Mouse (Mus musculus) layer of hippocampus, adult 18-20 months (tissue): Measurements from ENCODE around the gene Dct. TPM values are rescaled to one million over a fixed set of nuclear protein-coding genes. Genes with fewer than 3 reads are reported as not detected.

Experiments used
- DNase-seq, 2 experiments: peaks; one replicate each; pipeline ENCODE4 v3.0.0; 2022; ENCODE audit warnings: low spot score in 2 of 2
- long read RNA-seq: library from polyadenylated mRNA; stranded (forward); transcript quantifications from one replicate; pipeline ENCODE4 v2.0.0, GENCODE M21; 2021
- total RNA-seq, 2 experiments: library from RNA; stranded (reverse); gene quantifications; 2 replicates each; pipeline ENCODE4 v1.2.3; 2021

Dct gene
- total RNA-seq = under 1 TPM; 0.46 to 0.62 TPM
- long read RNA-seq = 0 reads

DNA sequence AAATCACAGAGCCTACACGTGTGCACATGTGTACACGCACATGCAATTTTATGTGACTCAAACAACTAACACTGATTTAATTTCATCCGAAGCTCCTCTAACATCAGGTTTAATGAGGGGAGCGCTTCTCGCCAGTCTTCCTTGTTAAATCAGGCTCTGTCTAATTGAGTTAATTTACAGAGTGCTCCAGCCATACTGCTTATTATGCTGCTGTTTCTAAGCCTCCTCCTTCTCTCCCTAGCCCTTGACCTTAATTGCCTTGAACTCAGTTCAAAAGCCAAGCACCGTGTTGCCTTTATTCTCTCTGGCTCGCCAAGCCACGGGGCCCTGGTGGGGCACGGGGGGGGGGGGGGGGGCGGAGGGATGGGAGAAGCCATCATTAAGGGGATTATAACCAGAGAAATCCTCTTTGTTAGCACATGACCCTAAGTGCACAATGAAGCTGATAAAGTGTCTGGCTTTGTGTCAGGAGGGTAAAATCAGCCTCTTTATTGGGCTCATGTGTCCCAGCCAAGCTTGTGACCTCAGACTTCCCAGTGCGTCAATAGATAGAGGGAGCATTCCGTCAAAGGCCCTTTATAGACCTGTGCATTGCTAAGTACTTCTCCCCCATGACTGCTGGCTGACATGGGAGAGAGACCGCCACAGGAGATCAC is at the start of gene Dct:
Dct (minus strand) TSS at position 270 of the 656 bp plus-strand sequence.
- no peak for DNase-seq

DNA sequence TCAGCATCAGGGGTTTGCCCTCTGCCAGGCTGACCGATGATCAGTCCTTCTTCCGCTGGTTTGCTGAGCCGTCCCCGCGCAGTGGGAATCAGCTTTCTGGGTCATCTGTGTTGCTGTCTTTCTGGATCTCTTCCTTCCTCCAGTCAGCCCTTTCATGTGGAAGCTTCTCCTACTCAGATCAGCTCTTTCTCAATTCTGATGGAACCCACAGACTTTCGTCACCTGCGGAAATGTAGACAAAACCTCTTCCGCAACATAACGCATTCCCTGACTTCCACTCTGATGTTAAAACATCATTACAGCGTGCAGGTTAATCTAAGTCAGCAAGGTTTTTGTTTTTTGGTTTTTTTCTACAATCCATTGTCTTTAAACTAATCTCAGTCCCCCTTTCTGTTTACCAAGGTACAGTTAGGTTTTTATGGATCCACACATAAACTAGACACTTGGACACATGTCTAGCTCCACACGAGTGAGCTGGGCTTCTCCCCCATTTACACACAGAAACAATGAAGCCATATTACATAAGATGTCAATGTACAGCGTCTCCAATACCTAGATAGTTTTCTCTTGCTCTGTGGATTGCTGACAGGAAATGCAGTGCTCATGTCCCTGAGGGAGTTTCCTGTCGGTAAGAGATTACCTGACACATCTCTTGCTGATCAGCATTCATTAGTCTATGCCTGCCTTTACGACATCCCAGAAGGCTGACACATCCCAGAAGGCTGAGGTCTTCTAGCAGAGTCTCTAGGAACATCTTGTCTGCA is 49.4 kb upstream of the Dct start:
- no peak for DNase-seq

DNA sequence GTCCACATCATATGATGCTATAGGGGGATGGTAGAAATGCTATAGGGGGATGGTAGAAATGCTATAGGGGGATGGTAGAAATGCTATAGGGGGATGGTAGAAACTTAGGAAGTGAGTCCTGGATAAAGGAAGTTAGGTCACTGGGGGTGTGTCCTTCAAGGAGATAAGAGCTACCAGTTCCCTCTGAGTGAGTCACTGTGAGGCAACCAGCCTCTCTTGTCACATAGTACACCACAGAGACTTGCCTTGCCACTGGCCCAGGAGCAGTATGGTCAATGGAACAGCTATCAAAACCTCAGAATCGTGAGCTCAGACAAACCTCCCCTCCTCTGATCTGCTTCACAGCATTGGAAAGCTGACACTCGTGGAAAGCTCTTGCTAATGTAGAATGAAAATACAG is 46.2 kb upstream of the Dct start:
- no peak for DNase-seq

DNA sequence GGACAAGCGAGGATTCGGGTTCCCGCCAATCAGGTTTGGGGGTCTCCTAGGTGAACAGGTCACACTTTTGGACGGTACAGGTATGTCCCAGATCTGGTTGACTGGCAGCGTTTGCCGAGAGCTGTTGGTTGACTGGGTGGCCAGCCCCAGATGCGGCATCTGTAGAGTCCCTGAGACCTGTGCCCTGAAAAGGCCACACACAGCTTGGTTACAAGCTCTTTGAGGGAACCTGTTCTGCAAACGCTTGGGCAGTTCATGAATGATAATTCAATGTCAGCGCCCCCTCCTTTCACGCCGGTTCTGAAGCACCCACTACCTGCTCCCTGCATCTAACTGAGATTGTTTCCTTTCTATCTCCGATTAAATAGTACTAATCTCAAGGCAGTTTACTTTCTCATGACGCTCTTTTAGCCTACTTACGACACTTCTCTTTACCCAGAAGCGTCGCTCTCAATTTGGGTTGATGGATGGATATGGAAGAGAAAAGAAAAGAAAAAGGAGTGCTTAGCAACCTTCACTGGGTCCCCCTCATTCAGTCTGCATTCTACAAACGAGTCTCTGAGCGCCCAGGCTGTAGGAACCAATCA is 37.9 kb upstream of the Dct start:
- peak in 1 of 2 experiments; percentile 33 for DNase-seq

DNA sequence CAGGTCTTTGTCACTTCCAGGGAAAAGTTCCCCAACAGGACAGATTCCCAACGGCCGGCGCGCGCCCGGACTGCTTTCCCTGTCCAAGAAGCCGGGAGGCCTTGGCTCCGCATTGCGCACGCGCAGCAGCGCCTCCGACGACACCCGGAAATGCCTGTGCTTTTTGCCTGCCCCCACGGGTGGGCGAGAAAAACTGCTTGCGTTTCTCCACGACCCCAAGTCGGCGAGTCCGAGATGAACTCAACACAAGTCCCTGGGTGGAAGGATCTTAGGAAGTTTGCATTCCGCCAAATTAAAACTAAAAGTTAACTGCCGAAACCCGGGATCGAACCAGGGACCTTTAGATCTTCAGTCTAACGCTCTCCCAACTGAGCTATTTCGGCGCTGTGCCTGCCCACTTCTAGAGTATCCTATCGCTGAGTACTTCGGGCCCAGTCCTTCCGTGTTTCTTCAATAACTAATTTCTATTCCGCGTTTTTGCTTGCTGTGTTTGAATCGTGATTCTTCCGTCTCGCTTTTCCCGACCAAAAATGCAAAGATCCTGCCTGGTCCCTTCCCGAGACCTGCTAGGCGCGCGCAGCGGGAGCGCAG is 37.3 kb upstream of the Dct start:
- peak; percentile 84 to 93 for DNase-seq

DNA sequence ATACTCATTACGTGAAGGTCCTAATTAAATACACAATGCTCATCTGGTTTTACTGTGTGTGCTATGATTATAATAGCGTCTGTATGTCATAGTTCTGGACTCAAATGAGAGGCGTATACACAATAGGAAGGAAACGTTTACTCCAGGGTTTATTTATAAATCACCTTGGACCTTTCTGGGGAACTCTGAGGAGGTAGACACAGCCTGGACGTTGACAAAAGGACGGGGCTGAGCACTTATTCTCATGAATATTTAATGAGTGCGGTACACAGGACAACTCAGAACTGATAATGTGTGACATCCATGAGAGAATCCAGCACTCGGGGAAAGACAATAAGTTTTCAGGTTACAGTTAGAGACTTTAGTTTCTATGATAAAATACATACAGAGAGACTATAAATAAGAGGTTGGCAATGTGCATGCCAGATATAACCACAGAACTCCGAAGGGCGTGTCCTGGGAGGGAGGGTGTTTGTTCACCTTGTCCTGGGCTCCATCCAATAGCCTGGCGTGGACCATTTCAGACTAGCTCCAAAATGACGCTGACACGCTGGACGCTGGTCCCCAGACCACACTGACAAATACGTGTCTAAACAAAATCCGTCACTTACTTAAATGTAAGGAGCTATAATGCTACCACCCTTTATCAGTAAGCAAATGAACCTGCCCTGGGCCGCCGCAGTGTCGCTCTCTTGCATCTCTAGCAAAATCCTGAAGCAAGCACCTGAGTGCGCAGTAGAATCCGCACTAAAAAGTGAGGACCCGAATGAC is 36.6 kb upstream of the Dct start:
- no peak for DNase-seq

DNA sequence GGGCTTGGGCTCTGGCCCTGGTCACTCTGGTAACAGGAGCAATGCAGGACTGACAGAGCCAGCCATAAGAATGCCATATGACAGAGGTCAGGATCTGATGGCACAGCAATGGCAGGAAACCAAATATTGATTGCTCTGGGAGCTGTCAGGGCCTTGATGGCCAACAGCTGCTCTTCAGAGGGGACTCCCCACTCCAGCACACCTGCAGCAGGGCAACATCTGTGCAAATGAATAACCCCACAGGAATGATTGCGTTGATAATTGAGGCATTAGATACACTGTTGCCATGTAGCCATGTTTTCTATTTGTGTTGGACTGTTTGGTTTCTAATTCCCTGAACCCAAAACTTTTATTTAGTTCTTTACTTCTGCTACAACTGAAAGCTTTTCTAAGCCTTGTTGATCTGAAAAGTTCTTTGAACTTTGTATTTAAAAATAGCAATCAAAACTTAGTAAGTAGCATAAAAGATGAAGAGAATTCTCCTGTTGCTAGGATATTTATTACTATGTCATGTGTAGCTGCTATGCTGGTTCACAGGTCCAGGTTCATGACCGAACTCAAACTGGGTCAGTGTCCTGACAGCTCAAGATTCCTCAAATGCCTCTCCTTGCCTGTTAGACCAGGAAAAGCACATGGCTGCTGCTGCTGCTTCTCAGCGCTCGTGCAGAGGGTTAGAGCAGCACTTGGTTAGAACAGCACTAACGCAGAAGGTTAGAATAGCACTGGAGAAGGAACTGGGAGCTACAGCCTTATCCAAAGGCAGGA is 34.4 kb upstream of the Dct start:
- no peak for DNase-seq

DNA sequence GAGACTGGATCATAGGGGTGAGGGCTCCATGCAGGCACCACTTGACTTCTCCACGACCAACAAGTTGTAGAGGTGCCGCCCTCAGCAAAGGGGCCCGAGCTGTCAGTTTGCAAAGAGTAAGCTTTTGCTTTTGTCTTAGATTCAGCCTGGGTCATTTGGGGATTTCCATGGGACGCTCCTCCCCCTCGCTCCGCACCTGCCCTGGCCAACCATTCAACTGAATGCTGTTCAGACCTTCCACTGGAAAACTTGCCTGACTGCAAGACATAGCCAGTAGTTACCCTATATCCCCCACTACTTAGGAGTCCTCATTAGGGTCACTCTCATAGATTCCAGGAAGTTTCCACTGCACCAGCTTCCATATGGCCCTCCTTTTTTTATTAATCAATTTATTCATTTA is 31.8 kb upstream of the Dct start:
- DNase-seq = no peak

DNA sequence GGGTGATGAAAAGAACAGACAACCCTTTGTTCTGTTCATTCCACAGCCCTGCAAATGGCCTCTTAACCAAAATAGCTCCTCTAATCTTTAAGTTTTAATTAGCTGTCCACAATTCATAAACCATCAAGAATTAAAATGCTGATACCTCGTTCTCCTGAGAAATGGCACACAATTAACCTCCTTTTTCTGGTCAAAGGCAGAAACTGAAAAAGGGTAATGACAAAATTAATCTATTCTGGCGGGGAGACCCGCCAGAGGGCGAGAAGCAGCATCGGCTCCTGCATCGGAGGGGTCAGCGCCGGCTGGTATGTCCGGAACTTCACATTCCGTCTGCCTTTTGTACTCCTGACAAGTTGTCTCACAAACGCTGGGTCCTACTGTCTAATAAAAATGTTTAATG is 28.6 kb upstream of the Dct start:
- DNase-seq = no peak

DNA sequence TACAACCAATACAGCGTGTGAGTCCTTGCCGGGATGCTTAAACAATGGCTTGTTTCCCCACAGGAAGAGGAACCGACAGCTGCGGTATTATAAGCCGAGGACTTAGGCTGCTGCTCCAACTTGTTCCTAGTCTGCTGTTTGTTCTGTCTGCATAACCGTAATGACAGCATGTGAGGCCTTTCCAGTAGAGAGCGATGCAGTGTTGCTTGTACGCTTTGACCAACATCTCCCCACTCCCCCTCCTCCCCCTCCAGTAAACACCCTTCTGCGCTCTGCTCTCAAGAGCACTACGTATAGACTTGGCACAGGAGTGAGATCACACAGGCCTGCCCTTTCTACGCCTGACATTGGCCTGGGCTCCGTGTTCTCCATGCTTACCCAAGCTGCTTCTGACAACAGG is 18.1 kb upstream of the Dct start:
- DNase-seq = no peak

DNA sequence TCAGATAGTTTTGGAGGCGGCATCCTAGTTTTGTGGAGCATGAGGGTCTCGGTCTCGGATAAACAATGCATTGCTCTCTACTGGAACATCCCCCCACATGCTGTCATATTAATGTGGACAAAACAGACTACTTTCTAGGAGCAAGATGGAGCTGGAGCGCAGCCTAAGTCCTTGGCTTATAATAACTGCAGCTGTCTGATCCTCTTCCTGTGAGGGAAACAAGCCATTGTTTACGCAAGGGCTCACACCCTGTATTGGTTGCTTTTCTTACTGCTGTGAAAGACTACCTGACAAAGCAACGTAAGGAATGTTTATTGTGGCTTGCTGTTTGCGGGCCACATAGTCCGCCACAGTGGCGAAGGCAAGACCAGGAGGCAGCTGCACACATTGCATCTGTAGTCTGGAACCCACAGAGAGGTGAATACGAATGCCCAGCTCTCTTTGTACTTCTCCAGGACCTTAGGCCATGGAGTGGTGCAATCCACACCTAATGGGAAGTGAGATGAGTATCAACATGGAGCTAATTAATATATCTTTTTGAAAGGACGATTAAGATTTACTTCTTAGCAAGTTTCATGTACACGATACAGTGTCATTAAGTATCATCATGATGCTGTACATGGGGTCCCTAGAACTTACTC is 17.5 kb upstream of the Dct start:
- DNase-seq = no peak

DNA sequence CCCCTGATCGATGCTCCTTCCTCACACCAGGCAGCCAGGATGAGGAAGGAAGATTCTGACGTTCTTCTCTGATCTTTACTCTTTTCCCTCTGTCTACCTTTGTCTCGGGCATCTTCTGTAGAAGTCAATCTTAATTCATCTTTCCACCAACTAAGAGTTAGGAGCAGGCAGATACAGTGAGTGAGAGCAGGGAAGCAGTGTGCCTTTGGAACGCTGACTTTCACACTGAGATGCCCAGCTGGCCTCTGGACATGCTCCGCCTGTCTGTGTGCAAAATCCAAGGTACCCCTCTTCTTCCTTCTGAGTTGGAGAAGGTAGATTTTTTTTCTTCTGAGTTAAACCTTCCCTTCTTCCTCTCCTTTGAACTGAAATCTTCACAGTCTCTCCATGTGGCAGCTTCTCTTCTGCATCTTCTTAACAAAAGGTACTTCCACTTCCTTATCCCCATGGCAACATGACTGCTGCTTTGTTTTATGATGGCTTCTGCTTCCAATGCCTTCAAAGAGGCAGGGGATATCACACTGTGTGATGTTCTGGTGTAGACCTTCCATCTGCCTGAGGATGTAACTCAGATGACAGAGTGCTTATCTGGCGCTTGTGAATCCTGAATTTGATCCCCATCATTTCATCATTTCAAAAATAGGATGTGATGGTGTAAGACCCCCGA is 9.9 kb upstream of the Dct start:
- no peak for DNase-seq

DNA sequence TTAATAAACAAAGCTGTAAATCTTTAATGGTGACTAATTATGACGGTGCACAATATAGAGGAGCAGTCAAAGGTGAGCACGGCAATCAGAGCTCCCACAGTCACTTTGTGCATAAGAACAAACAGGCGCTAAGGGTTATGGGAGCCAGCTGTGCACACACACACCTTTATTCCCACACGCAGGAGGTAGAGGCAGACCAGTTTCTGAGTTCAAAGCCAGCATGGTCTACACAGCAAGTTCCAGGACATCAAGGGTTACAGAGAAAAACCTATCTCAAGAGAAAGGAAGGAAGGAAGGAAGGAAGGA is 6.5 kb upstream of the Dct start:
- no peak for DNase-seq

DNA sequence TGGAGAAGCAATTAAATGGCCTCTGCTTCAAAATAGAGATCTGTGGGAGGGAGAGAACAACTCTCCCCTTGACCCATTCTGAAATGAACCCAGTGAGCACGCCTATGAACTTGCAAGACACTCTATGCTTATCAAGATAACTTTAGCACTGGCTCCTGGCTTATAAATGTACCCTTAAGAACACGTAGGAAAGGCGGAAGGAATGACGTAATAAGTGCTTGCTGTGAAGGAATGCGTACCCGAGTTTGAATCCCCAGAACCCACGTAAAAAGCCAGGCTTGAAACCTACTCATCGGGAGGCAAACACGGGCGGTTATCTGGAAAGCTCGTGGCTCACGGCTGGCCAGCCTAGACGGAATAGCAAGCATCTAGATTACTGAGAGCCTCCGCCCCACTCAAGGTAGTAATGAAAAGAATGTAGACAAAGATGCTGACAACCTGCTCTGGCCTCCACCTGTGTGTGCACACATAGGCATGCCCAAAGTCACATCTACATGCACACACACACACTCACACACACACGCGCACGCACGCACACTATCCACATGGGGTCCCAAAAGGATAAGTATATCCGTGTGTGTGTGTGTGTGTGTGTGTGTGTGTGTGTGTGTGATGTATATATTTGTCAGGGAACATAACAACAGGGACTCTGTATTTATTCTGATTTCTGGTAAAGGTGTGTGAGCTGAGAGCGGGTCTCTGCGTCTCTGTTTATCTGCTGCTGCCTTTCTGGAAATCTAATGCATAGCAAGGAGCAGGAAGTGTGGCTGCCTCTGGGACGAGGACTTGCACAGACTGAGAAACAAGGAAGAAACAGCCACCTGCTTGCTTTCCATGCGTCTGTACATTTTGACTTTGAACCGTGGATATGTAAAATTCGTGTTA is 5.9 kb upstream of the Dct start:
- no peak for DNase-seq

DNA sequence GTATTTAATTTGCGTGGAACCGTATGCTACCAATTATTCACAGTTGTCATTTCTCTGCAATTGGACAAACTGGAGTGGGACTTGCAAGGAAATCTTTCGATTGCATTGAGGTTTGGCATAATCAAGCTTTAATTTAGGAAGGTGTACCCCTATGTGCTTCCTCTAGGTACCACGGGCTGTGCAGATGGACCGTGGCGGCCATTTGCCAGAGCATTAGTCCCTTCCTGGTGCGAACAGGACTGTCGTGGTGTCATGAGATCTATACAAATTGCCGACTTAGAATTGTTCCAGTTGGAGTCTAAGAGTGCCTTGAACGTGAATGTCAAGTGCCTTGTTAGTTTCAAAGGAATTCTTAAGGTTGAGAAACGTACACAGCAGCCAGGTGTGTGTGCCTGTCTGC is 726 bp upstream of the Dct start:
- no peak for DNase-seq

DNA sequence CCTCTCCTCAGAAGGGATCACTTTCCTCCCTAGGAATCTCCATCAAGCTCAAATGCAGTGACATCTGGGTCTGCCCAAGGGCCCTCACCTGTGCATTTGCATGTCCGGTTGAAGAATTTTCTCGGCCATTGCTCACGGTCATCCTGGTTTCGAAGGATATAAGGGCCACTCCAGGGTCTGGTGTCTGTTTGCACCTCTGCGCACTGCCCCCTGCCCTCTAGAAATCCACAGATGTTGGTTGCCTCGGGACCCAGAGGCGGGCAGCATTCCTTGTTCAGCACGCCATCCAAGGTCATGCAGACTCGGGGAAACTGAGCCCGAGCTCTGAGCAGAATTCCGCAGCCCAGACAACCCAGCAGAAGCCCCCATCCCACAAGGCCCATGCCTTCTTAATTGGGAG is 648 bp downstream of the Dct start:
- DNase-seq = no peak

DNA sequence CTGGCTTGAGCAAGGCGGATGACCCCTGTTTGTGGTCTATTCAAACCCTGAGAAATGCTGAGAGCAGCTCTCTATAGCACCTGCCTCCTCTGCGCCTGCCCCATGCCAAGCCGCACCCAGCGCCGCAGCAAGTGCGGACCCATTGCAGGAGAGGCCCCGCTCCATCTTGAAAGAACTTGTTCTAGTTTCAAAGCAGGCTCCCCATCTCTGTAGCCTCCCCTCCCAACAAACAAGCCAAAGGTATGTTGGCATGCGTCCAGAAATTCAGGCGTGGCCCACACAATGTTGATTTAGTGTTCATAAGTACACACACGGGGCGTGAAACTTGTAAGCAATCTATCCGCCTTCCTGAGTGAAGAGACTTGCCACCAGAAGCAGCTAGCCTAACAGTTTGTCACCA is 1.1 kb downstream of the Dct start:
- DNase-seq = no peak

DNA sequence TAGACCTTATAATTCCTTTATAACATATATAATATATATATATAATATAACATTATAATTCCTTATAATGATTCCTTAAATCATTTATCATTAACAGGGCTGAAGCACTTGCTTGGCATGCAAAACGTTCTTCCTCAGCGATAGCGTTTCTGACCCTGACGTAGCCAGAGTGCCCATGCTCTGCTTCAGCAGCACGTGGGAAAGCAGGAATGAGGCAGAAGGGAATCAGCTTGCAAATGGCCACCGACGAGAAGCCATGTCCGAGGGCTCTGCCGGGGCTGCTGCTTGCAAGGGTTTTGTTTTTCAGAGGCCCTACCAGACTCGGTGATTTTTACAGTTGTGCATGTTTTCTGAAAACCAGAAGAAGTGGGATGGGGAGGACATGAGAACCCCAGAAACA is 1.6 kb downstream of the Dct start:
- no peak for DNase-seq
